ENCODE assay signal across 9 mouse cellular contexts in the genomic region with DNA sequence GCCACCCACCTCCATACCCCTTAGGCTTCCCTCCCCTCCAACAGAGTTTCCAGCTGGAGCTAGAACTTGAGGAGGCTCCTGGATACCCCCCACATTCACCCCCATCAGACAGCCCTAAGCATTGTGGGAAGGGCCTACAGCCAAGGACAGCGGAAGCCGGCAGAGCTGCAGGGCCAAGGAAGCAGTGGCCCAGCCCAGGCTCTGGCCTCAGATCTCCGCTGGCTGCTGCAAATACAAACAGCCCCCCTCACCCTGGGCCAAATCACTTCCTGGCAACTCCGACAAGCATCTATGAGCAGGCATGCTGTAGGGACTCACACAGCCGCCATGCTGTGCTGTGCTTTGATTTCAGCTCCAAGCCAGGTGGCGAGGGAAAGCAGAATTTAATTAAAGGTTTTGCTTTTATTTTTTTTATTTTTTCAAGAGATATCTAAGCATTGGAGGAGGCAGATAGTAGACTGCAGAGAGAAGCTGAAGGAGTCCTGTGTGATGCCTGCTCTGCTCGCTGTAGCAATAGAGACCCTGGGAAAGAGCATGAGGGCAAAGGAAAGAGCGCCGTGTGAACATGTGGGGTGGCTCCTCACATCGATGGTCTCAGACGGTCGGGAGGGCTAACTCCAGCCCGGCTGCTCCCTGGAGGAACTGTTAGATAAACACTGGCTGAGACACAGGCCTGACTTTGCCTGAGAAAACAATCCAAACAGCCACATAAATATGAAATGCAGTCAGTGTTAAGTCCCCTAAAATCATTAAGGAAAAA.
DNase-seq lines count a peak whose midpoint lies in the region; ATAC-seq and TF ChIP-seq lines count a peak whose summit lies in the region.
"Had no signal": no experiment of that assay in that cellular context is flagged by ENCODE, and none has a peak within 500 bp of the region (broad histone marks: within the 10 kb centered on the region; RNA-seq: fewer than 3 reads in every experiment).

No protein-coding gene starts in this region.

- peak; percentile 52 for TF ChIP-seq CTCF in lung, postnatal 0 days (IDR thresholded peaks at IDR 0.05)

- no peak overlapping the region for H3K4me3 ChIP-seq in forebrain, embryonic 10.5 days
- no peak overlapping the region for H3K4me3 ChIP-seq in heart, embryonic 14.5 days (ENCODE audit: control insufficient read depth in 1 of 2, insufficient read depth in 1 of 2, low read depth in 1 of 2, low read length in 2 of 2)
- H3K4me3 ChIP-seq in lung, postnatal 0 days (ENCODE audit: low read depth, low read length): no peak overlapping the region
- H3K4me3 ChIP-seq in stomach, embryonic 15.5 days (replicated peaks): no peak overlapping the region

- no peaks in the 10 kb centered on the region for H3K27me3 ChIP-seq in forebrain, embryonic 10.5 days (ENCODE audit: poor library complexity, severe bottlenecking)
- no peaks in the 10 kb centered on the region for H3K27me3 ChIP-seq in heart, embryonic 14.5 days (ENCODE audit: control insufficient read depth, insufficient read depth, low read length)
- H3K27me3 ChIP-seq in lung, postnatal 0 days (replicated peaks; ENCODE audit: insufficient read depth, low read length): no peaks in the 10 kb centered on the region
- H3K27me3 ChIP-seq in stomach, embryonic 15.5 days (replicated peaks): no peaks in the 10 kb centered on the region
- H3K27me3 ChIP-seq: Patski had no signal

- peak; percentile 47 for ATAC-seq in heart, embryonic 14.5 days (ENCODE audit: insufficient number of reproducible peaks, insufficient read depth, low FRiP score, low read depth)
- ATAC-seq in lung, postnatal 0 days: peak; percentile 89
- ATAC-seq in stomach, embryonic 15.5 days (ENCODE audit: insufficient read depth, low FRiP score, low read depth): peak; percentile 51
- ATAC-seq: Patski had no signal

- TF ChIP-seq EP300 in lung, postnatal 0 days (IDR thresholded peaks at IDR 0.05): peak; percentile 15; the same call in 1 of the 2 replicates

- peaks cover 35% of the 10 kb centered on the region for H3K36me3 ChIP-seq in forebrain, embryonic 10.5 days (replicated peaks)
- H3K36me3 ChIP-seq in heart, embryonic 14.5 days (ENCODE audit: control insufficient read depth, insufficient read depth, low read length): peaks cover 88% of the 10 kb centered on the region
- peaks cover 44% of the 10 kb centered on the region for H3K36me3 ChIP-seq in lung, postnatal 0 days (ENCODE audit: insufficient read depth, low read length)
- H3K36me3 ChIP-seq in stomach, embryonic 15.5 days: peaks cover 5% of the 10 kb centered on the region; the same call in 1 of the 2 replicates

- peaks cover 30% of the 10 kb centered on the region for H3K4me1 ChIP-seq in forebrain, embryonic 10.5 days
- peaks cover 18 to 24% of the 10 kb centered on the region in 2 experiments for H3K4me1 ChIP-seq in heart, embryonic 14.5 days (ENCODE audit: control insufficient read depth in 2 of 2, insufficient read depth in 2 of 2, low read length in 2 of 2)
- no peaks in the 10 kb centered on the region for H3K4me1 ChIP-seq in lung, postnatal 0 days (ENCODE audit: insufficient read depth, low read depth, low read length)
- H3K4me1 ChIP-seq in stomach, embryonic 15.5 days: peaks cover 19% of the 10 kb centered on the region

- peak; percentile 47 for DNase-seq in right cerebral cortex, adult 18-20 months
- DNase-seq in right cerebral cortex, postnatal 25 days: no peak
- DNase-seq in forebrain, embryonic 10.5 days (ENCODE audit: extremely low spot score, low spot score): no peak
- peak; percentile 66 to 87 for DNase-seq in kidney, postnatal 25 days
- DNase-seq in lung, postnatal 0 days (ENCODE audit: low spot score): peak; percentile 88
- DNase-seq in retina, embryonic 14.5 days (ENCODE audit: low spot score): no peak

- no peak overlapping the region for H3K4me2 ChIP-seq in heart, embryonic 14.5 days (ENCODE audit: low read length)
- no peak overlapping the region for H3K4me2 ChIP-seq in lung, postnatal 0 days (replicated peaks; ENCODE audit: low read depth, low read length)
- no peak overlapping the region for H3K4me2 ChIP-seq in stomach, embryonic 15.5 days

- WGBS in forebrain, embryonic 10.5 days: 72% methylated on average over 13 of the region's 13 CpGs
- 31% methylated on average over 13 of the region's 13 CpGs for WGBS in heart, embryonic 14.5 days
- WGBS in lung, postnatal 0 days: 36% methylated on average over 13 of the region's 13 CpGs
- WGBS in stomach, embryonic 15.5 days: 42% methylated on average over 13 of the region's 13 CpGs

- peak overlapping the region; percentile 64 for H3K27ac ChIP-seq in forebrain, embryonic 10.5 days
- H3K27ac ChIP-seq in heart, embryonic 14.5 days (replicated peaks in 1 of 2; ENCODE audit: control insufficient read depth in 1 of 2, insufficient read depth in 1 of 2, low read depth in 2 of 2, low read length in 2 of 2): peak overlapping the region; percentile 46 to 63; a peak in 3 of 4 replicates
- peak overlapping the region; percentile 71 for H3K27ac ChIP-seq in lung, postnatal 0 days (ENCODE audit: low read length)
- H3K27ac ChIP-seq in stomach, embryonic 15.5 days: peak overlapping the region; percentile 42

- no peaks in the 10 kb centered on the region for H3K9me3 ChIP-seq in forebrain, embryonic 10.5 days
- H3K9me3 ChIP-seq in heart, embryonic 14.5 days (ENCODE audit: control insufficient read depth, low read length): no peaks in the 10 kb centered on the region
- H3K9me3 ChIP-seq in lung, postnatal 0 days (ENCODE audit: low read length): no peaks in the 10 kb centered on the region
- no peaks in the 10 kb centered on the region for H3K9me3 ChIP-seq in stomach, embryonic 15.5 days

- peak overlapping the region; percentile 27; the same call in 1 of the 2 replicates for H3K9ac ChIP-seq in heart, embryonic 14.5 days (ENCODE audit: low read length)
- H3K9ac ChIP-seq in lung, postnatal 0 days (replicated peaks; ENCODE audit: low read depth): no peak overlapping the region
- no peak overlapping the region for H3K9ac ChIP-seq in stomach, embryonic 15.5 days

Comparison
In these comparisons a context has a peak if more than half of its experiments do, and no peak if none do; other contexts are left out.
1. DNase-seq: peak in right cerebral cortex, adult 18-20 months (single experiment), kidney, postnatal 25 days (2 of 2) and lung, postnatal 0 days (single experiment); none in right cerebral cortex, postnatal 25 days (single experiment), forebrain, embryonic 10.5 days (single experiment) and retina, embryonic 14.5 days (single experiment).
2. Peak in every context shown above with its lines, with median percentiles within 50 percentile points of each other: H3K27ac ChIP-seq and ATAC-seq.